Mouse (Mus musculus) olfactory bulb, adult 2 months (tissue): ENCODE measurements around the gene Padi4. TPM values are rescaled to one million over a fixed set of nuclear protein-coding genes. Genes with fewer than 3 reads are reported as not detected.
A peak's percentile ranks its signal among the peaks of the same experiment; 100 is the strongest.

Experiments
- H3K27ac ChIP-seq: fragments of 200-500 bp; 2 replicates; pipeline ENCODE4 v1.5.1; 2012; ENCODE audit warnings: low read depth, low read length; ENCODE audit not compliant: insufficient read depth
- H3K4me1 ChIP-seq: fragments of 200-500 bp; 2 replicates; pipeline ENCODE4 v1.6.1; 2012; ENCODE audit warnings: low read length; ENCODE audit not compliant: control insufficient read depth, insufficient read depth
- H3K4me3 ChIP-seq: fragments of 200-500 bp; 2 replicates; pipeline ENCODE4 v1.5.1; 2012; ENCODE audit warnings: mild to moderate bottlenecking, low read depth, low read length, moderate library complexity; ENCODE audit not compliant: insufficient read depth
- CTCF ChIP-seq: fragments of 200-500 bp; IDR thresholded peaks from 2 replicates; pipeline ENCODE4 v1.5.1; 2012; ENCODE audit warnings: low read depth, mild to moderate bottlenecking, low read length, moderate library complexity; ENCODE audit not compliant: insufficient read depth
- POLR2A ChIP-seq: fragments of 200-500 bp; IDR thresholded peaks from 2 replicates; pipeline ENCODE4 v1.6.1; 2012; ENCODE audit warnings: mild to moderate bottlenecking, low read depth, low read length, moderate library complexity; ENCODE audit not compliant: insufficient read depth
- WGBS: fragments of 180-500 bp; shearing (Covaris S2); methylation state at CpG from one replicate; pipeline ENCODE4 v1.1.7; 2018; 5-methylcytosine and 5-hydroxymethylcytosine counted together
- polyA plus RNA-seq: library from polyadenylated mRNA; stranded (reverse); fragments of >200 nt; gene quantifications from 2 replicates; pipeline ENCODE4 v1.2.4, GENCODE M21; 2012; ENCODE audit warnings: low replicate concordance; ENCODE audit not compliant: missing spikeins, insufficient read depth, insufficient read length

Padi4 gene
- polyA plus RNA-seq, 1 experiment = not detected

- WGBS = 80% methylated on average over 7 of the region's 7 CpGs
- H3K27ac ChIP-seq = no peak overlapping the region
- H3K4me1 ChIP-seq = no peaks in the 10 kb centered on the region
- no peak for TF ChIP-seq CTCF
- no peak for TF ChIP-seq POLR2A
- no peak overlapping the region for H3K4me3 ChIP-seq
Observed at GRCm38 (mm10) chr4:140732871-140733270, 41.2 kb downstream of the Padi4 start.

DNA sequence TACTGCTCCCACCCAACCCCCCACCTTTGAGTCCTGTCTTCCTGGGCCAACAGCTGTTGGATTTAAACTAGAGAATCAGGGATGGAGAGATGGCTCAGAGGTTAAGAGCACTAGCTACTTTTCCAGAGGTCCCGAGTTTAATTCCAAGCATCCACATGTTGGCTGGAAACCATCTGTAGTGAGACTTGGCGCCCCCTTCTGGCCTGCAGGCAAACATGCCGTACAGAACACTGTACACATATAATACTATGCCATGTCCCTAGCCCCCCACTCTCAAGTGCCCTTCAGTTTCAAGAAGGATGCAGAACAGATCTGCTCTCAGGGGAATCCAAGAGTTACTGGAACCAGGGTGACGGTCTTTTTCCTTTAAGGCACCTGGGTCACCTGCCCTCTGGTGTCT, 42.4 kb downstream of the Padi4 start:
- H3K4me3 ChIP-seq = no peak overlapping the region
- no peak for TF ChIP-seq POLR2A
- TF ChIP-seq CTCF = no peak
- no peaks in the 10 kb centered on the region for H3K4me1 ChIP-seq
- whole genome bisulfite sequencing = 85% methylated on average over 4 of the region's 4 CpGs
- no peak overlapping the region for H3K27ac ChIP-seq

GRCm38 (mm10) chr4:140726907-140727306, 47.1 kb downstream of the Padi4 start:
- no peak overlapping the region for H3K4me3 ChIP-seq
- TF ChIP-seq CTCF (no peak), POLR2A (no peak)
- 92% methylated on average over 12 of the region's 12 CpGs for WGBS
- H3K4me1 ChIP-seq = peaks cover 6% of the 10 kb centered on the region
- no peak overlapping the region for H3K27ac ChIP-seq

DNA sequence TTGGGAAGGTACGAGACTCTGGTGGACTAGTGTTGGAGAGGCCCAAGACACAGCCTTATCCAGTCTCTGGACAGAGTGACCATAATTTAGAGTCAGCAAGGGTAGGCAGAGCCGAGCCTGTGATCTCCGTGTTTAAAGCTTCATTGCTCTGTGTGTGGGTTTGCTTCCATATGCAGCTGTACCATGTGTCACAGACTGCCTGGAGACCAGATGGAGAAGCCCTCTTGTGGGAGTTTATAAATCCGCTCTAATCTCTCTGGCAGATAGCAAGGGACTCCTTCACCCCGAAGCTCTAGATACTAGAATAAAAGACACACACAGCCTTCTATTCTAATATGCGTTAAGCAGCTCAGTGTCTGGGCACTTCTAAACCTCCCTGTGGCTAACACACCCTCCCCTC, 49.3 kb downstream of the Padi4 start:
- no peak overlapping the region for H3K4me3 ChIP-seq
- TF ChIP-seq POLR2A = no peak
- no peak for TF ChIP-seq CTCF
- H3K27ac ChIP-seq = peak overlapping the region; percentile 85
- 31% methylated on average over 6 of the region's 6 CpGs for WGBS
- H3K4me1 ChIP-seq = peaks cover 6% of the 10 kb centered on the region

- no peak overlapping the region for H3K27ac ChIP-seq
- 38% methylated on average over 5 of the region's 5 CpGs for WGBS
- H3K4me1 ChIP-seq = peaks cover 6% of the 10 kb centered on the region
- no peak overlapping the region for H3K4me3 ChIP-seq
- TF ChIP-seq POLR2A = no peak
- 0 out of 2 replicates have a peak, but pooled peaks have one; percentile 42 for TF ChIP-seq CTCF
Observed at GRCm38 (mm10) chr4:140723801-140724200, 50.2 kb downstream of the Padi4 start.

GRCm38 (mm10) chr4:140723192-140723591, 50.8 kb downstream of the Padi4 start:
- H3K27ac ChIP-seq = no peak overlapping the region
- WGBS = 73% methylated on average over 9 of the region's 9 CpGs
- no peak overlapping the region for H3K4me3 ChIP-seq
- H3K4me1 ChIP-seq = peaks cover 6% of the 10 kb centered on the region
- TF ChIP-seq POLR2A (no peak), CTCF (no peak)

DNA sequence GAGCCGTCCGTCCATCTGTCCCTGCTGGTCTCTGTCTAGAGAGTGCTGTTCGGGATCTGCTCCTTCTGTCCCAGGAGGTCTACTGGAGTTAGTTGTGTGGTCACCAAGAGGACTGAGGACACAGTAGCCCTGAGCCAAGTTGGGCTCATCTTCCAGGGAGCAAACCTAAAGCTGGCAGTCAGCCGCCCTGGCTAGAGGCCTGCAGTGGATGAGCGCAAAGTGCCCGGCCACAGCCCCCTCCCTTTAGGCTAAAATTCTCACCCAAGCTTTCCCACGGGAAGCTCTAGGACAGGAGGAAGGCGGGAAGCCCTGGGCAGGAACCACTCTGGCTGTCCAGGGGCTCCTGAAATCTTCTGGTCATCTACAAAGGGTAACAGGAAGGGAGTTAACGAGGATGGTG, 51.3 kb downstream of the Padi4 start:
- Histone ChIP-seq H3K27ac (no peak overlapping the region), H3K4me1 (peaks cover 6% of the 10 kb centered on the region), H3K4me3 (no peak overlapping the region)
- TF ChIP-seq POLR2A (no peak), CTCF (no peak)
- WGBS = 76% methylated on average over 9 of the region's 9 CpGs

GRCm38 (mm10) chr4:140721968-140722490, 52.0 kb downstream of the Padi4 start:
- no peak overlapping the region for H3K27ac ChIP-seq
- WGBS = 88% methylated on average over 20 of the region's 20 CpGs
- no peak for TF ChIP-seq CTCF
- TF ChIP-seq POLR2A = no peak
- H3K4me1 ChIP-seq = peaks cover 6% of the 10 kb centered on the region
- no peak overlapping the region for H3K4me3 ChIP-seq

GRCm38 (mm10) chr4:140720091-140720490, 53.9 kb downstream of the Padi4 start:
- 89% methylated on average over 5 of the region's 5 CpGs for WGBS
- no peak overlapping the region for H3K27ac ChIP-seq
- TF ChIP-seq CTCF (no peak), POLR2A (no peak)
- no peak overlapping the region for H3K4me3 ChIP-seq
- H3K4me1 ChIP-seq = peaks cover 9% of the 10 kb centered on the region

GRCm38 (mm10) chr4:140718436-140718835, 55.6 kb downstream of the Padi4 start:
- WGBS = 96% methylated on average over 9 of the region's 9 CpGs
- peaks cover 14% of the 10 kb centered on the region for H3K4me1 ChIP-seq
- TF ChIP-seq CTCF (no peak), POLR2A (no peak)
- no peak overlapping the region for H3K4me3 ChIP-seq
- no peak overlapping the region for H3K27ac ChIP-seq
